10 mouse cellular contexts compared by ENCODE assay signal in genomic region chr3:67980006-67980405, GRCm38 (mm10).
"Had no signal": no experiment of that assay in that cellular context is flagged by ENCODE, and none has a peak within 500 bp of the region (broad histone marks: within the 10 kb centered on the region; RNA-seq: fewer than 3 reads in every experiment).

No protein-coding gene starts in this region.

- H3K36me3 ChIP-seq: liver, embryonic 13.5 days; lung, embryonic 15.5 days; midbrain, embryonic 13.5 days had no signal

- H3K9ac ChIP-seq: liver, embryonic 13.5 days; lung, embryonic 15.5 days; midbrain, embryonic 13.5 days had no signal

- H3K27me3 ChIP-seq: liver, embryonic 13.5 days; lung, embryonic 15.5 days; midbrain, embryonic 13.5 days had no signal

- ATAC-seq: inflammation-experienced regulatory T-cells, adult 6 months; intestine, embryonic 16.5 days; midbrain, embryonic 13.5 days; midbrain, embryonic 16.5 days had no signal

- H3K4me2 ChIP-seq: liver, embryonic 13.5 days; lung, embryonic 15.5 days; midbrain, embryonic 13.5 days had no signal

- H3K9me3 ChIP-seq: liver, embryonic 13.5 days; lung, embryonic 15.5 days; midbrain, embryonic 13.5 days had no signal

- DNase-seq: kidney, adult 2 months; kidney, postnatal 10 days; liver, embryonic 13.5 days had no signal

- H3K27ac ChIP-seq: left cerebral cortex, adult 2 months; liver, embryonic 13.5 days; lung, embryonic 15.5 days; macrophage; midbrain, embryonic 13.5 days had no signal

- H3K4me3 ChIP-seq: left cerebral cortex, adult 2 months; liver, embryonic 13.5 days; lung, embryonic 15.5 days; midbrain, embryonic 13.5 days had no signal

- H3K4me1 ChIP-seq: liver, embryonic 13.5 days; lung, embryonic 15.5 days; midbrain, embryonic 13.5 days had no signal
